Mouse (Mus musculus): ENCODE measurements around the gene Dock9.

DNA sequence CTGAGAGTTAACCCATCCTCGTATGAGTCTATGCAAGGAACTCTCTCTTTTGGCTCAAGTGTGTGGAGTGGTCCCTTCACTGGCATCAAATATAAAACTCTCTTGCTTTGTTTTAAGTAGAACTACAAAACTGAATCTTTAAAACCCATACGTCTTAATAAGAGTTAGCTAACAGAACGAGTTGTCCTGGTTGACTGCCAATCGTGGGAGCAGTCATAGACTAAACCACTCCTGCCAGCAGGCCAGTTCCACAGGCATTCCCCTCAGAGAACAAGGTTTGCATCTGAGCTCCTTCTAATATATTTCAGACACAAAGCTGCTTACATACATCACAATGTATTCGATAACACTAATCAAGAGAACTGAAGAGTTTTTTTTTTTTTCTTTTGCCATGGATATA lies 203.0 kb downstream of the Dock9 start:
- no peak for TF ChIP-seq POLR2A (IDR thresholded peaks at IDR 0.05; ENCODE audit: low read depth, low read length)
- no peak for TF ChIP-seq CTCF (conservative IDR thresholded peaks at IDR 0.05; ENCODE audit: insufficient read depth, insufficient read length, low read depth, low read length)
